Mouse (Mus musculus): ENCODE results near the gene Npnt. TPM values are rescaled to one million over a fixed set of nuclear protein-coding genes. Genes with fewer than 3 reads are reported as not detected.

Npnt gene
- polyA plus RNA-seq, 1 experiment from 2014 or later: 41.6 TPM

- ATAC-seq (ENCODE audit: insufficient number of reproducible peaks, low FRiP score, low TSS enrichment, low read depth): no peak
- Histone ChIP-seq H3K27ac (no peak overlapping the region), H3K9me3 (no peaks in the 10 kb centered on the region), H3K36me3 (no peaks in the 10 kb centered on the region), H3K4me2 (no peak overlapping the region; the same call in 1 of the 2 replicates), H3K27me3 (no peaks in the 10 kb centered on the region), H3K4me3 (no peak overlapping the region), H3K9ac (no peak overlapping the region), H3K4me1 (peaks cover 6% of the 10 kb centered on the region)
- WGBS: 75% methylated on average over 8 of the region's 8 CpGs
These were observed 85.1 kb downstream of the Npnt start for GRCm38 (mm10) chr3:132864986-132865385.

GRCm38 (mm10) chr3:132864329-132864919, 85.7 kb downstream of the Npnt start:
- Histone ChIP-seq H3K4me1 (peaks cover 10% of the 10 kb centered on the region), H3K4me3 (no peak overlapping the region), H3K27ac (no peak overlapping the region), H3K9ac (no peak overlapping the region), H3K27me3 (no peaks in the 10 kb centered on the region), H3K9me3 (no peaks in the 10 kb centered on the region), H3K36me3 (no peaks in the 10 kb centered on the region), H3K4me2 (peak overlapping the region; percentile 12; the same call in 1 of the 2 replicates)
- 57% methylated on average over 14 of the region's 14 CpGs for whole genome bisulfite sequencing
- no peak for ATAC-seq (ENCODE audit: insufficient number of reproducible peaks, low FRiP score, low TSS enrichment, low read depth)

GRCm38 (mm10) chr3:132863843-132864242, 86.2 kb downstream of the Npnt start:
- no peaks in the 10 kb centered on the region for H3K9me3 ChIP-seq
- WGBS: 76% methylated on average over 13 of the region's 13 CpGs
- no peak overlapping the region for H3K4me3 ChIP-seq
- H3K9ac ChIP-seq: no peak overlapping the region
- H3K27ac ChIP-seq: no peak overlapping the region
- no peak overlapping the region for H3K4me2 ChIP-seq
- no peak for ATAC-seq (ENCODE audit: insufficient number of reproducible peaks, low FRiP score, low TSS enrichment, low read depth)
- no peaks in the 10 kb centered on the region for H3K27me3 ChIP-seq
- H3K4me1 ChIP-seq: peaks cover 15% of the 10 kb centered on the region
- H3K36me3 ChIP-seq: no peaks in the 10 kb centered on the region

- Histone ChIP-seq H3K9ac (no peak overlapping the region), H3K4me3 (no peak overlapping the region), H3K4me1 (peaks cover 15% of the 10 kb centered on the region), H3K27ac (no peak overlapping the region), H3K4me2 (no peak overlapping the region), H3K9me3 (no peaks in the 10 kb centered on the region), H3K27me3 (no peaks in the 10 kb centered on the region), H3K36me3 (no peaks in the 10 kb centered on the region)
- WGBS: 58% methylated on average over 8 of the region's 8 CpGs
- ATAC-seq (ENCODE audit: insufficient number of reproducible peaks, low FRiP score, low TSS enrichment, low read depth): no peak
These were observed 89.3 kb downstream of the Npnt start for GRCm38 (mm10) chr3:132860796-132861195.

- Histone ChIP-seq H3K4me3 (no peak overlapping the region), H3K4me1 (peaks cover 18% of the 10 kb centered on the region), H3K36me3 (no peaks in the 10 kb centered on the region), H3K27ac (no peak overlapping the region; the same call in 1 of the 2 replicates), H3K9ac (no peak overlapping the region), H3K4me2 (no peak overlapping the region), H3K9me3 (no peaks in the 10 kb centered on the region), H3K27me3 (no peaks in the 10 kb centered on the region)
- WGBS: 79% methylated on average over 7 of the region's 7 CpGs
- no peak for ATAC-seq (ENCODE audit: insufficient number of reproducible peaks, low FRiP score, low TSS enrichment, low read depth)
These were observed 90.5 kb downstream of the Npnt start for GRCm38 (mm10) chr3:132859573-132859972.

GRCm38 (mm10) chr3:132858849-132859248, 91.2 kb downstream of the Npnt start:
- peaks cover 14% of the 10 kb centered on the region; the same call in 1 of the 2 replicates for H3K4me1 ChIP-seq
- H3K4me2 ChIP-seq: no peak overlapping the region
- WGBS: 66% methylated on average over 11 of the region's 11 CpGs
- ATAC-seq (ENCODE audit: insufficient number of reproducible peaks, low FRiP score, low TSS enrichment, low read depth): no peak
- no peaks in the 10 kb centered on the region for H3K27me3 ChIP-seq
- H3K9me3 ChIP-seq: no peaks in the 10 kb centered on the region
- no peaks in the 10 kb centered on the region for H3K36me3 ChIP-seq
- no peak overlapping the region for H3K9ac ChIP-seq
- H3K4me3 ChIP-seq: no peak overlapping the region
- no peak overlapping the region for H3K27ac ChIP-seq

- Histone ChIP-seq H3K4me3 (no peak overlapping the region), H3K27ac (no peak overlapping the region), H3K9ac (no peak overlapping the region), H3K36me3 (no peaks in the 10 kb centered on the region), H3K4me2 (no peak overlapping the region), H3K9me3 (no peaks in the 10 kb centered on the region), H3K4me1 (peaks cover 25% of the 10 kb centered on the region), H3K27me3 (no peaks in the 10 kb centered on the region)
- ATAC-seq (ENCODE audit: insufficient number of reproducible peaks, low FRiP score, low TSS enrichment, low read depth): no peak
- WGBS: 50% methylated on average over 6 of the region's 6 CpGs
These were observed 93.4 kb downstream of the Npnt start for GRCm38 (mm10) chr3:132856651-132857050.

GRCm38 (mm10) chr3:132855458-132856212, 94.5 kb downstream of the Npnt start:
- H3K9me3 ChIP-seq: no peaks in the 10 kb centered on the region
- H3K9ac ChIP-seq: no peak overlapping the region
- peaks cover 25% of the 10 kb centered on the region for H3K4me1 ChIP-seq
- WGBS: 55% methylated on average over 9 of the region's 9 CpGs
- H3K4me3 ChIP-seq: no peak overlapping the region
- no peaks in the 10 kb centered on the region for H3K27me3 ChIP-seq
- no peaks in the 10 kb centered on the region for H3K36me3 ChIP-seq
- no peak overlapping the region for H3K27ac ChIP-seq
- no peak for ATAC-seq (ENCODE audit: insufficient number of reproducible peaks, low FRiP score, low TSS enrichment, low read depth)
- H3K4me2 ChIP-seq: no peak overlapping the region

GRCm38 (mm10) chr3:132854271-132854670, 95.8 kb downstream of the Npnt start:
- WGBS: 83% methylated on average over 9 of the region's 9 CpGs

GRCm38 (mm10) chr3:132851841-132852728, 98.0 kb downstream of the Npnt start:
- Histone ChIP-seq H3K27ac (0 out of 2 replicates have a peak overlapping the region, but pooled peaks have one; percentile 14), H3K4me1 (peaks cover 15% of the 10 kb centered on the region), H3K9me3 (no peaks in the 10 kb centered on the region), H3K4me2 (peak overlapping the region; percentile 32), H3K36me3 (no peaks in the 10 kb centered on the region), H3K27me3 (no peaks in the 10 kb centered on the region), H3K9ac (no peak overlapping the region), H3K4me3 (no peak overlapping the region)
- peak; percentile 76 for ATAC-seq (ENCODE audit: insufficient number of reproducible peaks, low FRiP score, low TSS enrichment, low read depth)
- WGBS: 48% methylated on average over 28 of the region's 28 CpGs

More at GRCm38 (mm10) chr3:132854271-132854670, 95.8 kb downstream of the Npnt start:
- H3K9me3 ChIP-seq: no peaks in the 10 kb centered on the region
- no peaks in the 10 kb centered on the region for H3K27me3 ChIP-seq
- H3K27ac ChIP-seq: no peak overlapping the region
- no peak overlapping the region for H3K4me2 ChIP-seq
- H3K9ac ChIP-seq: no peak overlapping the region
- H3K36me3 ChIP-seq: no peaks in the 10 kb centered on the region
- no peak overlapping the region for H3K4me3 ChIP-seq
- H3K4me1 ChIP-seq: peaks cover 19% of the 10 kb centered on the region
- no peak for ATAC-seq (ENCODE audit: insufficient number of reproducible peaks, low FRiP score, low TSS enrichment, low read depth)

GRCm38 (mm10) chr3:132851417-132851816, 98.7 kb downstream of the Npnt start:
- ATAC-seq (ENCODE audit: insufficient number of reproducible peaks, low FRiP score, low TSS enrichment, low read depth): no peak
- Histone ChIP-seq H3K27ac (no peak overlapping the region), H3K27me3 (no peaks in the 10 kb centered on the region), H3K4me3 (no peak overlapping the region), H3K4me2 (no peak overlapping the region), H3K36me3 (no peaks in the 10 kb centered on the region), H3K9me3 (no peaks in the 10 kb centered on the region), H3K4me1 (peaks cover 15% of the 10 kb centered on the region), H3K9ac (no peak overlapping the region)
- WGBS: 58% methylated on average over 1 of the region's 1 CpGs

Measured in limb, embryonic 15.5 days (tissue).